Mouse (Mus musculus): ENCODE data around the gene Fkbp4.
A peak's percentile ranks its signal among the peaks of the same experiment; 100 is the strongest.

Fkbp4 gene

GRCm38 (mm10) chr6:128438317-128438870 is at the start of gene Fkbp4:
Gene Fkbp4 (minus strand): TSS chr6:128438677.
- DNase-seq: peak; percentile 94

- no peak for DNase-seq
These were observed 49.3 kb upstream of the Fkbp4 start for GRCm38 (mm10) chr6:128487736-128488135.

GRCm38 (mm10) chr6:128479463-128480454 is 41.3 kb upstream of the Fkbp4 start:
- peak; percentile 97 for DNase-seq

- no peak for DNase-seq
These were observed 39.0 kb upstream of the Fkbp4 start for GRCm38 (mm10) chr6:128477495-128477894.

- no peak for DNase-seq
These were observed 35.6 kb upstream of the Fkbp4 start for GRCm38 (mm10) chr6:128474112-128474511.

GRCm38 (mm10) chr6:128469451-128469850 is 31.0 kb upstream of the Fkbp4 start:
- peak; percentile 54 for DNase-seq

- DNase-seq: no peak
These were observed 28.8 kb upstream of the Fkbp4 start for GRCm38 (mm10) chr6:128467298-128467697.

- no peak for DNase-seq
These were observed 28.1 kb upstream of the Fkbp4 start for GRCm38 (mm10) chr6:128466563-128466962.

- no peak for DNase-seq
These were observed 27.6 kb upstream of the Fkbp4 start for GRCm38 (mm10) chr6:128466043-128466442.

GRCm38 (mm10) chr6:128464996-128465395 is 26.5 kb upstream of the Fkbp4 start:
- DNase-seq: no peak

- no peak for DNase-seq
These were observed 23.1 kb upstream of the Fkbp4 start for GRCm38 (mm10) chr6:128461606-128462005.

- no peak for DNase-seq
These were observed 22.4 kb upstream of the Fkbp4 start for GRCm38 (mm10) chr6:128460729-128461503.

- DNase-seq: no peak
These were observed 21.8 kb upstream of the Fkbp4 start for GRCm38 (mm10) chr6:128460321-128460720.

- DNase-seq: no peak
These were observed 18.7 kb upstream of the Fkbp4 start for GRCm38 (mm10) chr6:128457186-128457585.

- no peak for DNase-seq
These were observed 17.5 kb upstream of the Fkbp4 start for GRCm38 (mm10) chr6:128455835-128456605.

- no peak for DNase-seq
These were observed 8.6 kb upstream of the Fkbp4 start for GRCm38 (mm10) chr6:128447063-128447462.

GRCm38 (mm10) chr6:128445761-128446535 is 7.5 kb upstream of the Fkbp4 start:
- DNase-seq: peak; percentile 89

GRCm38 (mm10) chr6:128440238-128440637 is 1.8 kb upstream of the Fkbp4 start:
- no peak for DNase-seq

GRCm38 (mm10) chr6:128438871-128439341 is 429 bp upstream of the Fkbp4 start:
- no peak for DNase-seq

GRCm38 (mm10) chr6:128437731-128438316 is 653 bp downstream of the Fkbp4 start:
- DNase-seq: peak; percentile 91

GRCm38 (mm10) chr6:128437288-128437687 is 1.2 kb downstream of the Fkbp4 start:
- DNase-seq: no peak
